Mouse (Mus musculus): ENCODE data around the gene Secisbp2l. TPM values are rescaled to one million over a fixed set of nuclear protein-coding genes. Genes with fewer than 3 reads are reported as not detected.
A peak's percentile ranks its signal among the peaks of the same experiment; 100 is the strongest.

Gene Secisbp2l
- polyA plus RNA-seq, 1 experiment from 2014 or later, result 4.5 TPM

DNA sequence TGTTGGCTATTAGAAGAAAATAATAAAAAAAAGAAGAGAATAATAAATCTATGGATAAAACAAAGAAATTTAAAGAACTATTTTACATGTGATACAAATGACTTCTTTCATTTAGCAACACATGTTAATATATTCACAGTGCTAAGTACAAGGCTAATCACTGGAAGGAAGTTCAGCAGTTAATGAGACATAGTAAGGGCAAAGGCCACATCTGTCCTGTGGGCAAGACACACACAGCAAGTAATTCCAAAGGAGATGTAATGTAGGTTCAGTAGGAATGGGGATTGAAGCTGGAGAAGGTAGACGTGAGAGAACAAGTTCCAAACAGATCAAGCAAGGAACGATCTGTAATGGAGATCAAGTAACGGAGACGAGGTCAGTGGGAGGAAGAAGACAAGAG is 1.7 kb upstream of the Secisbp2l start:
- Histone ChIP-seq H3K9me3 (replicated peaks) (no peaks in the 10 kb centered on the region), H3K4me1 (replicated peaks) (peaks cover 24% of the 10 kb centered on the region), H3K9ac (no peak overlapping the region), H3K4me2 (no peak overlapping the region), H3K27ac (replicated peaks) (no peak overlapping the region), H3K36me3 (replicated peaks) (0 out of 2 replicates have a peak, but pooled peaks cover 6% of the 10 kb centered on the region), H3K27me3 (peaks cover 8% of the 10 kb centered on the region; the same call in 1 of the 2 replicates), H3K4me3 (replicated peaks) (no peak overlapping the region)
- no peak for ATAC-seq (ENCODE audit: insufficient read depth)
- WGBS (ENCODE audit: insufficient replicate concordance), result 75% methylated on average over 4 of the region's 4 CpGs

DNA sequence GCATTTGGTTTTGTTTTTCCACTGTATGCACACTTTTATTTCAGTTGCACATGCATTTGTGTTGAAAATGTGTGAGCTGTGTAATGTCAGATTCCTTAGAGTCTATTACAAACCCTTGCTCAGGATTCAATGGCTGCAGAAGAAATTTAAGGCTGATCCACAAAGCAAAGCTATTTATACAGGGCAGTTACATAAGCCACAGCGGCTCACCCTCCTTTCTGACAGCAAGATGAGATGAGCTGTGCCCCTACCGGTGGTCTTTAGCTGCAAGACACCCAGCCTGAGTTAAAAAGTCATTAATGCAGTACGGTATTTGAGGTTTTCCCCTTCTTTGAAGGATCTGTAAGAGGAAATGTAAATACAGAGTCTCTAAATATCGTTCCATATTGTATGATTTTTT is 1.2 kb upstream of the Secisbp2l start:
- 49% methylated on average over 4 of the region's 4 CpGs for WGBS (ENCODE audit: insufficient replicate concordance)

DNA sequence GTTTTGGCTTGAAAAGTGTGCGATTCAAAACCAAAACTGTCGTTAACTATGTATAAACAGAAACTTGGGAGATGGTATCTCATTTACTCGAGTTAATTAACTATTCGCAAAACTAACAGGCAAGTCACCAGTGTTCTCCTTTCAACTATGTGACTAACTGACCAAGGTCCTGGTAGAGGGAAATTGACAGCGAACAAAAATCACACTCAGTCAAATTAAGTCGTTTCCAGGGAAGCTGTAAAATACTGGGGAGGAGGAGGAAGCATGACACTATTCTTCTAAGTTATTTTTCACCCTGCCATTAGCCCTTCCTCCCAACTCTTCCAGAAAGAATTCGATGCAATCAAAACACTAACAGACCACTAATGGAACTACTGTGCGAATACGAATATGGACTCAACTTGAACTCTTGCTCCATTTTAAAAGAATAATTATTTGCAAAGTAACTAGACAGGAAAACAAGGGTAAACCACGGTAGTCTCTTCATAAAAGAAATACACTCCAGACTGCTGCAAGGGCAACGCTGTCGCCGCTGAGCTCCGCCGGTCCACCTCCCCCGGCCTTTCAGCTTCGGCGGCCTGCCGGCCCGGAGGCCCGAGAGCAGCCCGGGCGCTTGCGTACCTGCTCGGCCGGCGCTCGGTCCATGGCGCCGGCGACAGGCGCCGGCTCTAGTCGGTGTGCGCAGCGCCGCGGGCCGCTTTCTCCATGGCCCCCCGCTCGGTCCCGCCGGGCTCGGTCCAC is 522 bp downstream of the Secisbp2l start:
- 2% methylated on average over 44 of the region's 44 CpGs for WGBS (ENCODE audit: insufficient replicate concordance)
- no peaks in the 10 kb centered on the region for H3K9me3 ChIP-seq (replicated peaks)

More for the DNA sequence above, 1.2 kb upstream of the Secisbp2l start:
- no peak overlapping the region for H3K4me3 ChIP-seq (replicated peaks)
- H3K9me3 ChIP-seq (replicated peaks), result no peaks in the 10 kb centered on the region
- H3K9ac ChIP-seq, result no peak overlapping the region
- ATAC-seq (ENCODE audit: insufficient read depth), result no peak
- 0 out of 2 replicates have a peak, but pooled peaks cover 6% of the 10 kb centered on the region for H3K36me3 ChIP-seq (replicated peaks)
- peaks cover 24% of the 10 kb centered on the region for H3K4me1 ChIP-seq (replicated peaks)
- no peak overlapping the region for H3K27ac ChIP-seq (replicated peaks)
- peaks cover 8% of the 10 kb centered on the region; the same call in 1 of the 2 replicates for H3K27me3 ChIP-seq
- H3K4me2 ChIP-seq, result no peak overlapping the region

DNA sequence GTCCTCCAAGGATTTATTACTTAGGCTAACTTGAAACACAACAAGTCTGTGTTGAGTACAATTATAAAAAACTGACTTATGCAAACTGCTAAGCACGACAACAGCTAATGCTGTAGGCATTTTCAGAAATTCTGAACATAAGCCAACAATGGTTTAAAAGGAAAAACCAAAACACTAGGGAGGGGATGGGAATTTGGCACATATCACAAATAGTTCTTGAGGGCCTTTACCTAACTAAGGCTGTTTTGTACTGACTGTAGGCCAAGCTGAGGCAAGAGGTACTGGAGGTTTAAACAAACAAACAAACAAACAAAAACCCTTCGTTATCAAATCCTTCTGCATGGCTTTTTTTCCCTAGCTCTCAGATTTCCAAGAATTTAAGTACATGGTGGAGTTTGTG is 1.7 kb downstream of the Secisbp2l start:
- Histone ChIP-seq H3K4me2 (peak overlapping the region; percentile 85), H3K27ac (replicated peaks) (no peak overlapping the region), H3K4me1 (replicated peaks) (peaks cover 24% of the 10 kb centered on the region), H3K27me3 (peaks cover 8% of the 10 kb centered on the region; the same call in 1 of the 2 replicates), H3K4me3 (replicated peaks) (peak overlapping the region; percentile 98; the same call in 1 of the 2 replicates), H3K9ac (no peak overlapping the region), H3K36me3 (replicated peaks) (0 out of 2 replicates have a peak, but pooled peaks cover 6% of the 10 kb centered on the region), H3K9me3 (replicated peaks) (no peaks in the 10 kb centered on the region)
- ATAC-seq (ENCODE audit: insufficient read depth), result no peak
- 68% methylated on average over 2 of the region's 2 CpGs for WGBS (ENCODE audit: insufficient replicate concordance)

More for the DNA sequence above, 522 bp downstream of the Secisbp2l start:
- Histone ChIP-seq H3K27ac (replicated peaks) (peak overlapping the region; percentile 82), H3K9ac (peak overlapping the region; percentile 98), H3K4me3 (replicated peaks) (peak overlapping the region; percentile 98), H3K27me3 (peaks cover 8% of the 10 kb centered on the region; the same call in 1 of the 2 replicates), H3K4me2 (peak overlapping the region; percentile 85), H3K36me3 (replicated peaks) (0 out of 2 replicates have a peak, but pooled peaks cover 6% of the 10 kb centered on the region), H3K4me1 (replicated peaks) (peaks cover 24% of the 10 kb centered on the region)
- ATAC-seq (ENCODE audit: insufficient read depth), result peak; percentile 14; the same call in 1 of the 2 replicates

DNA sequence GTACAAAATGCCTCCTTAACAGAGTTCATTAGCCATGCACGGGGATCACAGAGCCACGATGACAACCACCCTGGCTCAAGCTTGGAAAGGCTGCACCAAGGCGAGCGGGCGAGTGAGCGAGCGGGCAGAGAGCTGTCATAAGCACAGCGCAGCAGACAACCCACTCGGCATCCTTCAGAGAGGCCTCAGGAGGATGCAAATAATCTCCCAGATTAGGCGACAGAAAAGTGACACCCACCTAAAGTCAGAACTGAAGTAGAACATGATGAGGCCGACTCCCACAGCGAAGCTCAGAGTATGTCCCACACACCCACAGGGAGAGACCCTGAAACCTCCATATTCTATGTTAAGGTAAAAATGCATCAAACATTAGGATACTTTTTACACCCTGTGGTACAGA is 4.3 kb downstream of the Secisbp2l start:
- peaks cover 17% of the 10 kb centered on the region; the same call in 1 of the 2 replicates for H3K36me3 ChIP-seq (replicated peaks)
- peaks cover 27% of the 10 kb centered on the region for H3K4me1 ChIP-seq (replicated peaks)
- no peaks in the 10 kb centered on the region for H3K27me3 ChIP-seq
- no peak for ATAC-seq (ENCODE audit: insufficient read depth)
- no peak overlapping the region for H3K4me2 ChIP-seq
- no peaks in the 10 kb centered on the region for H3K9me3 ChIP-seq (replicated peaks)
- WGBS (ENCODE audit: insufficient replicate concordance), result 82% methylated on average over 12 of the region's 12 CpGs
- H3K9ac ChIP-seq, result no peak overlapping the region
- H3K4me3 ChIP-seq (replicated peaks), result no peak overlapping the region
- H3K27ac ChIP-seq (replicated peaks), result no peak overlapping the region

DNA sequence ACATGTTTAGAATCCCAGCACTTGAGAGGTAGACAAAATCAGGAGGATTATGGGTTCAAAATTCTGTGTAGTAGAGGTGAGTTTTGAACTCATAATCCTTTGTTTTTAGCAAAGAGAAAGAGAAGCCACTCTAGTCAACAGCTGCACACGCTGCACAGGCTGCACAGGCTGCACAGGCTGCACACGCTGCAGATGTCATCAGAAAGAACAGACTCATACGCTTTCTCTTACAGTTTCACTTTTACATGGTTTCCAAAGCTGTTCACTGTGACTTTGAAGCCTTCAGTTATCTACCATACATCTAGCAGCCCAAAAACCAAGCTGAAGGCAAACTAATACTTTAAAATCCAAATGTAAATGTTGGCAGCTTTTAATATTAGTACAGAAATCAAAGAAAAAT is 5.7 kb downstream of the Secisbp2l start:
- no peak for ATAC-seq (ENCODE audit: insufficient read depth)
- WGBS (ENCODE audit: insufficient replicate concordance), result 77% methylated on average over 3 of the region's 3 CpGs
- Histone ChIP-seq H3K9me3 (replicated peaks) (no peaks in the 10 kb centered on the region), H3K27ac (replicated peaks) (no peak overlapping the region), H3K36me3 (replicated peaks) (peaks cover 21% of the 10 kb centered on the region), H3K9ac (no peak overlapping the region), H3K4me3 (replicated peaks) (no peak overlapping the region), H3K4me2 (no peak overlapping the region), H3K27me3 (no peaks in the 10 kb centered on the region), H3K4me1 (replicated peaks) (peaks cover 20% of the 10 kb centered on the region)

DNA sequence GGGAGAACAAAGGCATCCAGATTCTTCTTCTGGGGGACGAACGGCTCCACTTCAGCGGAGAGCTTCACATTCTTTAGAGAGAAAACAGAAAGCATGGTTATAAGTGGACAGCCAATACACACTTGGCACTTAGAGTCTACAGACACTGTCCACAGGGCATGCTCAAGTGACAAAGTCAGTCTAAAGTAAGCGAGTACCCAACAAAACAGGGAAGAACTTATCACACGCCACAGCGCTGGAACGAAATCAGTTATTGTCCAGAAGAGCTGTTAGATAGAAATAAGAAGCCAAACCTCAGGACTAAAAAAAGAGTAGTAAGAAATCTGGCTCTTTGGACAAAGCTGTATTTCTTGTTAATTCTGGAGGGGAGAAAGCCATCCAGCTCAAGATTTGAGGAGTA is 7.0 kb downstream of the Secisbp2l start:
- Histone ChIP-seq H3K4me3 (replicated peaks) (no peak overlapping the region), H3K27ac (replicated peaks) (no peak overlapping the region), H3K36me3 (replicated peaks) (peaks cover 25% of the 10 kb centered on the region), H3K9ac (no peak overlapping the region), H3K9me3 (replicated peaks) (no peaks in the 10 kb centered on the region), H3K4me2 (no peak overlapping the region), H3K4me1 (replicated peaks) (peaks cover 9% of the 10 kb centered on the region), H3K27me3 (no peaks in the 10 kb centered on the region)
- ATAC-seq (ENCODE audit: insufficient read depth), result no peak
- 69% methylated on average over 7 of the region's 7 CpGs for WGBS (ENCODE audit: insufficient replicate concordance)

DNA sequence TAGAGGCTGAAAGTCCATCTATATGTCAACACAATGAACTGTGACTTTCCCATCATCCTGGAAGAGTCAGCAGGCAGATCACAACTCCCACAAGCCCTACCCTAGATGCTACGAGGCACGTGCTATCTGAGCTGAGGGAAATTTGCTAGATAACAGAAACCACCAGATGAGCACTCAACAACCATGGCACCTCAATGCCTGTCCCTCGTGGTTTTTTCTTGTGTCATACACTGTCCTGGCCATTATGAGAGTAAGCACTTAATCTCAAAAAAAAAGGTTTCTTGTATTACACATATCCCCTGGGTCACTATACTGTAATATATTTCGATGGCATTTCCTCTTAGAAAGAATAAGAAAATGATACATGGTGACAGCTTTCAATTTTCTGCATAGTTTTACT is 7.8 kb downstream of the Secisbp2l start:
- Histone ChIP-seq H3K36me3 (replicated peaks) (peaks cover 27% of the 10 kb centered on the region), H3K4me2 (no peak overlapping the region), H3K27ac (replicated peaks) (no peak overlapping the region), H3K4me1 (replicated peaks) (peaks cover 6% of the 10 kb centered on the region), H3K9ac (no peak overlapping the region), H3K9me3 (replicated peaks) (no peaks in the 10 kb centered on the region), H3K4me3 (replicated peaks) (no peak overlapping the region), H3K27me3 (no peaks in the 10 kb centered on the region)
- WGBS (ENCODE audit: insufficient replicate concordance), result 24% methylated on average over 4 of the region's 4 CpGs
- no peak for ATAC-seq (ENCODE audit: insufficient read depth)

DNA sequence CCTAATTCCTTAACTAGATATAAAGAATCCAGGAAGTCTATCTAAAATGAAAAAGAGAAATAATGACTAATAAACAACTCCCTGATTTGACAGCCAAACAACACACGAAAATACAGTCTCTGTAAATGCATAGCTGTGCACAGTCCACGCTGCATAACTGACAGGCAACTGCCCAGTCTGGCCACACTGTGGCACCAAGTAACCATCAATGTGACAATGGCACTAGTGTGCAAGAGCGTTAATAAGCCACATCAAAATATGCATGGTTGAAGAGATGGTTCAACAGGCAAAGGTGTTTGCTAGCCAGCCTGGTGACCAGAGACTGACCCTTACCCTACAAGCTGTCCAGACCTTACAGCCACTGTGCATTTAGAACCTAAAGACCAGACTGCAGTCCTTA is 17.6 kb downstream of the Secisbp2l start:
- Histone ChIP-seq H3K4me1 (replicated peaks) (no peaks in the 10 kb centered on the region), H3K36me3 (replicated peaks) (peaks cover 61% of the 10 kb centered on the region), H3K9me3 (replicated peaks) (no peaks in the 10 kb centered on the region), H3K27ac (replicated peaks) (no peak overlapping the region), H3K4me3 (replicated peaks) (no peak overlapping the region), H3K4me2 (no peak overlapping the region), H3K9ac (no peak overlapping the region), H3K27me3 (no peaks in the 10 kb centered on the region)
- no peak for ATAC-seq (ENCODE audit: insufficient read depth)
- WGBS (ENCODE audit: insufficient replicate concordance), result 71% methylated on average over 3 of the region's 3 CpGs

DNA sequence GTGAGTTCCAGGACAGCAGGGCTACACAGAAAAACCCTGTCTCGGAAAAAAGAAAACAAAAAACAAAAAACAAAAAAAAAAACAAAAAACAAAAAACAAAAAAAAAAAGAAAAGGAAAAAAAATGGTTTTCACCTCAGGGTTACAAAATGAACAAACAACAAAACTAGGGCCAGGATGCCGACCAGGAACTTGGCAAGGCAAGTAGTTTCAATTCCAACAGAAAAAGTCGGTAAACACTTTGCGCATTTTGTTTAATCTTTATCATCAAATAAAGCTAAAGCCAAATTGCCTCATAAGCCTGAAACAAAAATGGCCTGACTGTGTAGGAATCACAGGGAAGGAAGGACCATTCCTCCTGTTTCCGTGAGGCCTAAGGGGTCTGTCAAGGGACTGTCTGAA is 18.1 kb downstream of the Secisbp2l start:
- peaks cover 60% of the 10 kb centered on the region for H3K36me3 ChIP-seq (replicated peaks)
- H3K4me3 ChIP-seq (replicated peaks), result no peak overlapping the region
- H3K9me3 ChIP-seq (replicated peaks), result no peaks in the 10 kb centered on the region
- no peak overlapping the region for H3K27ac ChIP-seq (replicated peaks)
- WGBS (ENCODE audit: insufficient replicate concordance), result 79% methylated on average over 5 of the region's 5 CpGs
- no peak overlapping the region for H3K9ac ChIP-seq
- no peaks in the 10 kb centered on the region for H3K4me1 ChIP-seq (replicated peaks)
- ATAC-seq (ENCODE audit: insufficient read depth), result no peak
- H3K4me2 ChIP-seq, result no peak overlapping the region
- H3K27me3 ChIP-seq, result no peaks in the 10 kb centered on the region

DNA sequence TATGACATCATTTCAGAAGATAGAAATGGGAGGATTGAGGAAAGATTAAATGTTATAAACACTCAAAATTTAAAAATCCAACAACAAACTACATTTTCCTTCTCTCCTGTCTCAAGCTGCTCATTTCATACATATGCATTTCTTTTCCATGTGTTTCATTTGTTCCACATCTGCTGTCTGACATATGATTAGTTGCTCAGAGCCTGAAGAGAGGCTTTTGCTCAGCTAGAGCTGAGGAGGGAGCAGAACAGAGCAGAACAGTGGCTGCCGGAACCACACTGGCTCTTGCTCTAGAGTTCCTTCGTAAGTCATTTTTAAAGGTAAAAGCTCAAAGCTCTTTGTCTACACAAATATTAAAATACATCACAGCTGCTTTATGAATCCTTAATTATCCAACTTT is 33.3 kb downstream of the Secisbp2l start:
- no peak overlapping the region for H3K4me2 ChIP-seq

More for the DNA sequence above, 33.3 kb downstream of the Secisbp2l start:
- H3K4me1 ChIP-seq (replicated peaks), result no peaks in the 10 kb centered on the region
- H3K27me3 ChIP-seq, result no peaks in the 10 kb centered on the region
- H3K27ac ChIP-seq (replicated peaks), result no peak overlapping the region
- H3K4me3 ChIP-seq (replicated peaks), result no peak overlapping the region
- H3K36me3 ChIP-seq (replicated peaks), result peaks cover 63% of the 10 kb centered on the region
- H3K9ac ChIP-seq, result no peak overlapping the region
- no peak for ATAC-seq (ENCODE audit: insufficient read depth)
- 81% methylated on average over 2 of the region's 2 CpGs for WGBS (ENCODE audit: insufficient replicate concordance)
- H3K9me3 ChIP-seq (replicated peaks), result no peaks in the 10 kb centered on the region
